Mouse (Mus musculus): ENCODE measurements around the gene Tenm4.

DNA sequence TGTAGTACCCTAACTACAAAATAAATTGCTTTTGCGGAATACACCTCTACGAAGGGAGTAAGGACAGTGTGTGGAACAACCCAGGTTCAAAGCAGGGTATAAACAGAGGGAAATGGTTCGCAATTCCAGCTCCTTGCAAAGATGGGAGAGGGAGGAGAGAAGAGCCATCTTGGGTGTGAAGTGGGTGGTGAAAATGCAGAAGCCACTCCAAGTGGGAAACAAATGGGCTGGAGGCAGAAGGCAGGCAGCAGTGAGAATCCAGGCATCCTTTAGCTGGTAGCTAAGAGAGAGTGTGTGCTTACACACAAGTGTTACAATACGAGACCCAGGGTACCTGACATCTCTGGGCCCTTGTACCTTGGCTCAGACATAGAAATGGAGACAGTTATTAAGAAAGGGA is 395.2 kb downstream of the Tenm4 start:
- TF ChIP-seq EP300 (IDR thresholded peaks at IDR 0.05; ENCODE audit: low read depth) (no peak), CTCF (IDR thresholded peaks at IDR 0.05; ENCODE audit: low read depth) (no peak)

All from liver, embryonic 14.5 days (tissue).